Mouse (Mus musculus): ENCODE measurements around the gene Asic4. TPM values are rescaled to one million over a fixed set of nuclear protein-coding genes. Genes with fewer than 3 reads are reported as not detected.

Gene Asic4
- total and polyA plus RNA-seq, 3 experiments, result 0.18 to 0.19 TPM; not detected in 1

DNA sequence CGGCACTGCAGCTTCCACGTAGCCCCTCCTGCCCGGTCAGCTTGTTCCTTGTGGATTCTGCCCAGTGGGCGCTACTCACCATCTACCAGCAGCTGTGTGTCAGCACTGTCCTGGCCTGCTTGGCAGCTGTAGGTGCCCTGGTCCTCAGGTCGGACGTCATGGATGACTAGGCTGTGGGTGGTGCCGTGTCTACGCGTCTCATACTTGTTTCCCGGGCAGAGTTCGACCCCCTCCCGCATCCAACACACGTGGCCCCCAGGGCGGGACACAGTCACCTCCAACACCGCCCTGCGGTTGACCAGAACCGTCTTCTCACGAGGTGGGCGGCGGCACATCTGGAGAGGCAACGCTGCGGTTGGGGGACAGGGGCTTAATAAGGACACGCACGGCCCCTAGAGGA lies 36.3 kb downstream of the Asic4 start:
- no peak overlapping the region for H3K4me3 ChIP-seq (ENCODE audit: control insufficient read depth in 1 of 2, insufficient read depth in 1 of 2, low read depth in 2 of 2, low read length in 2 of 2)
- TF ChIP-seq EP300 (IDR thresholded peaks at IDR 0.05; ENCODE audit: low read depth in 1 of 2, low read length in 2 of 2) (no peak), TBP (IDR thresholded peaks at IDR 0.05; ENCODE audit: low read depth, low read length) (no peak), MAZ (IDR thresholded peaks at IDR 0.05; ENCODE audit: low read depth, low read length) (no peak), CHD1 (IDR thresholded peaks at IDR 0.05; ENCODE audit: low read depth, low read length) (no peak), HCFC1 (IDR thresholded peaks at IDR 0.05; ENCODE audit: low read depth, low read length) (no peak), BHLHE40 (IDR thresholded peaks at IDR 0.05; ENCODE audit: borderline replicate concordance, low read depth, low read length) (no peak), ETS1 (IDR thresholded peaks at IDR 0.05; ENCODE audit: low read depth, low read length) (no peak), MAFK (IDR thresholded peaks at IDR 0.05; ENCODE audit: borderline replicate concordance, low read depth, low read length) (no peak), JUND (IDR thresholded peaks at IDR 0.05; ENCODE audit: low read depth, low read length) (no peak), ZC3H11A (IDR thresholded peaks at IDR 0.05; ENCODE audit: low read depth, low read length) (no peak), GABPA (IDR thresholded peaks at IDR 0.05; ENCODE audit: low read depth, low read length) (no peak), POLR2A (IDR thresholded peaks at IDR 0.05; ENCODE audit: control insufficient read depth in 1 of 2, insufficient read depth in 1 of 2, low read depth in 1 of 2, low read length in 2 of 2, poor library complexity in 1 of 2) (no peak)

DNA sequence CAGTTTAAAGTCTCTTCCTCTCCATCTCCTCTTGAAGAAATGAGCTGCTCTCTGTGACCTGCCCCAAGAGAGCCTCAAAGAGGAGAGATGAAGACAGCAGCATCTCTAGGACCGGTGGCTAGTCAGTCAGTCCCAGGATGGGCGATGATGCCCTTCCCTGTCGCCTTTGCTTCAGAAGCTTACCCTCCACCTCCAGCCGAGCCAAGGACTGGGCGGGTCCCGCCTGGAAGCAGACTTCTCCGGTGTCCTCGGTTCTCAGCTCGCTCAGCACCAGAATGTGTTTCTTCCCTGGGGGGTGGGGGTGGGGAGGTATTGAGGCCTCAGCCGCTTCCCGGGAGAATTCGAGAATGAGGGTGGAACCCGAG lies 36.8 kb downstream of the Asic4 start:
- TF ChIP-seq POLR2AphosphoS5 (IDR thresholded peaks at IDR 0.05; ENCODE audit: borderline replicate concordance, low read depth, low read length), result no peak
- TF ChIP-seq KAT2A (conservative IDR thresholded peaks at IDR 0.05; ENCODE audit: low read depth, low read length), result no peak
- TF ChIP-seq UBTF (IDR thresholded peaks at IDR 0.05; ENCODE audit: borderline replicate concordance, insufficient read depth, low read depth, low read length), result no peak
- TF ChIP-seq USF1 (IDR thresholded peaks at IDR 0.05; ENCODE audit: low read depth, low read length), result no peak
- no peak for TF ChIP-seq CHD1 (IDR thresholded peaks at IDR 0.05; ENCODE audit: low read depth, low read length)
- TF ChIP-seq RCOR1 (IDR thresholded peaks at IDR 0.05; ENCODE audit: low read depth, low read length), result no peak
- no peak for TF ChIP-seq MYC (IDR thresholded peaks at IDR 0.05; ENCODE audit: low read depth, low read length)
- TF ChIP-seq ZNF384 (IDR thresholded peaks at IDR 0.05; ENCODE audit: low read depth, low read length), result no peak
- TF ChIP-seq NRF1 (IDR thresholded peaks at IDR 0.05; ENCODE audit: insufficient read depth, low read depth, low read length, poor library complexity, severe bottlenecking), result no peak
- TF ChIP-seq POLR2A (IDR thresholded peaks at IDR 0.05; ENCODE audit: control insufficient read depth in 1 of 2, insufficient read depth in 1 of 2, low read depth in 1 of 2, low read length in 2 of 2, poor library complexity in 1 of 2), result no peak
- no peak for TF ChIP-seq JUND (IDR thresholded peaks at IDR 0.05; ENCODE audit: low read depth, low read length)
- no peak for TF ChIP-seq ZKSCAN1 (IDR thresholded peaks at IDR 0.05; ENCODE audit: low read depth, low read length)
- no peak for TF ChIP-seq TCF12 (IDR thresholded peaks at IDR 0.05; ENCODE audit: low read depth, low read length)
- Histone ChIP-seq H3K27ac (ENCODE audit: control insufficient read depth, low read depth, low read length) (no peak overlapping the region), H3K36me3 (ENCODE audit: control insufficient read depth in 1 of 2, insufficient read depth in 2 of 2, low read length in 2 of 2) (no peaks in the 10 kb centered on the region), H3K9me3 (replicated peaks; ENCODE audit: insufficient read depth, low read length) (no peaks in the 10 kb centered on the region), H3K79me2 (ENCODE audit: control insufficient read depth, insufficient read depth, low read length, poor library complexity) (no peaks in the 10 kb centered on the region), H3K27me3 (ENCODE audit: control insufficient read depth in 1 of 2, insufficient read depth in 2 of 2, low read length in 2 of 2) (no peaks in the 10 kb centered on the region; a peak in 1 of 4 replicates), H3K9ac (ENCODE audit: control insufficient read depth, low read depth, low read length, poor library complexity, severe bottlenecking) (peak overlapping the region; percentile 47), H3K4me3 (ENCODE audit: control insufficient read depth in 1 of 2, insufficient read depth in 1 of 2, low read depth in 2 of 2, low read length in 2 of 2) (peak overlapping the region; percentile 50 to 67), H3K4me1 (ENCODE audit: control insufficient read depth in 1 of 2, insufficient read depth in 2 of 2, low read length in 2 of 2) (peaks cover 0 to 7% of the 10 kb centered on the region in 2 experiments; a peak in 2 of 4 replicates)
- no peak for DNase-seq (ENCODE audit: low read depth, low spot score)

More for the DNA sequence above, 36.3 kb downstream of the Asic4 start:
- no peak overlapping the region for H3K27ac ChIP-seq (ENCODE audit: control insufficient read depth, low read depth, low read length)
- H3K9me3 ChIP-seq (replicated peaks; ENCODE audit: insufficient read depth, low read length), result no peaks in the 10 kb centered on the region
- H3K36me3 ChIP-seq (ENCODE audit: control insufficient read depth in 1 of 2, insufficient read depth in 2 of 2, low read length in 2 of 2), result no peaks in the 10 kb centered on the region
- DNase-seq (ENCODE audit: low read depth, low spot score), result no peak
- peaks cover 0 to 7% of the 10 kb centered on the region in 2 experiments; a peak in 2 of 4 replicates for H3K4me1 ChIP-seq (ENCODE audit: control insufficient read depth in 1 of 2, insufficient read depth in 2 of 2, low read length in 2 of 2)
- no peak overlapping the region for H3K9ac ChIP-seq (ENCODE audit: control insufficient read depth, low read depth, low read length, poor library complexity, severe bottlenecking)
- no peaks in the 10 kb centered on the region for H3K79me2 ChIP-seq (ENCODE audit: control insufficient read depth, insufficient read depth, low read length, poor library complexity)
- H3K27me3 ChIP-seq (ENCODE audit: control insufficient read depth in 1 of 2, insufficient read depth in 2 of 2, low read length in 2 of 2), result no peaks in the 10 kb centered on the region; a peak in 1 of 4 replicates

Measured in MEL (cell line).